Mouse (Mus musculus): Measurements from ENCODE around the gene Abr.

- no peak for TF ChIP-seq MYOD1 (IDR thresholded peaks at IDR 0.05; ENCODE audit: control insufficient read depth in 1 of 3, insufficient read length in 2 of 3, low read depth in 2 of 3)
- no peak for TF ChIP-seq POLR2A (IDR thresholded peaks at IDR 0.05; ENCODE audit: insufficient read length, low read depth)
Observed at GRCm38 (mm10) chr11:76548153-76548721, 73.9 kb downstream of the Abr start.
